Mouse (Mus musculus): ENCODE results near the gene Tmed4. TPM values are rescaled to one million over a fixed set of nuclear protein-coding genes. Genes with fewer than 3 reads are reported as not detected.
"Not testable (repeated sequence)": the region's sequence is repeated elsewhere in the genome, so short reads cannot be mapped to it uniquely, and the experiment has no call there.

Tmed4 gene
- total RNA-seq, 2 experiments from 2014 or later = 76.6 to 89.2 TPM

- DNase-seq (ENCODE audit: low spot score) = no peak
- intact Hi-C loops (cut with DNase I) = no loop called here
Measured at GRCm38 (mm10) chr11:6276466-6276865, 1.8 kb upstream of the Tmed4 start.

GRCm38 (mm10) chr11:6275094-6275484 lies 419 bp upstream of the Tmed4 start:
- intact Hi-C loops (cut with DNase I) = no loop called here
- DNase-seq (ENCODE audit: low spot score) = no peak

- intact Hi-C loops (cut with DNase I) = no loop called here
Measured at GRCm38 (mm10) chr11:6273607-6274006, 1.1 kb downstream of the Tmed4 start.

GRCm38 (mm10) chr11:6267320-6268254 lies 7.1 kb downstream of the Tmed4 start, which contains the start of gene Ddx56:
TSS of gene Ddx56 (minus strand) at chr11:6267772.
- intact Hi-C loops (cut with DNase I) = loop anchor here (2.0 kb wide), 1 partner anchor 67 kb away; the partner anchor contains the start of genes A730071L15Rik and Nudcd3
- peak; percentile 84 for DNase-seq (ENCODE audit: low spot score)

More at GRCm38 (mm10) chr11:6273607-6274006, 1.1 kb downstream of the Tmed4 start:
- DNase-seq (ENCODE audit: low spot score) = no peak

- intact Hi-C loops (cut with DNase I) = loop anchor here (2.0 kb wide), 1 partner anchor 66 kb away; the partner anchor contains the start of genes A730071L15Rik and Nudcd3
- DNase-seq (ENCODE audit: low spot score) = no peak
Measured at GRCm38 (mm10) chr11:6266621-6267020, 8.0 kb downstream of the Tmed4 start.

- no peak for DNase-seq (ENCODE audit: low spot score)
- intact Hi-C loops (cut with DNase I) = loop anchor here (1.0 kb wide), 1 partner anchor 265 kb away; no protein-coding TSS in a partner anchor
Measured at GRCm38 (mm10) chr11:6261434-6262082, 13.1 kb downstream of the Tmed4 start.

GRCm38 (mm10) chr11:6259413-6259812 lies 15.3 kb downstream of the Tmed4 start:
- DNase-seq (ENCODE audit: low spot score) = no peak
- intact Hi-C loops (cut with DNase I) = no loop called here

- intact Hi-C loops (cut with DNase I) = no loop called here
- no peak for DNase-seq (ENCODE audit: low spot score)
Measured at GRCm38 (mm10) chr11:6256490-6257072, 18.1 kb downstream of the Tmed4 start.

GRCm38 (mm10) chr11:6254602-6255001 lies 20.1 kb downstream of the Tmed4 start:
- intact Hi-C loops (cut with DNase I); DNase-seq (ENCODE audit: low spot score): not testable (repeated sequence)

GRCm38 (mm10) chr11:6252824-6253223 lies 21.8 kb downstream of the Tmed4 start:
- intact Hi-C loops (cut with DNase I) = no loop called here

GRCm38 (mm10) chr11:6252248-6252647 lies 22.4 kb downstream of the Tmed4 start:
- DNase-seq (ENCODE audit: low spot score) = no peak
- intact Hi-C loops (cut with DNase I) = no loop called here

More at GRCm38 (mm10) chr11:6252824-6253223, 21.8 kb downstream of the Tmed4 start:
- DNase-seq (ENCODE audit: low spot score) = no peak

GRCm38 (mm10) chr11:6244707-6245106 lies 30.0 kb downstream of the Tmed4 start:
- DNase-seq (ENCODE audit: low spot score) = no peak
- intact Hi-C loops (cut with DNase I) = no loop called here

GRCm38 (mm10) chr11:6233025-6233424 lies 41.6 kb downstream of the Tmed4 start:
- intact Hi-C loops (cut with DNase I) = no loop called here
- DNase-seq (ENCODE audit: low spot score) = no peak

- no peak for DNase-seq (ENCODE audit: low spot score)
- intact Hi-C loops (cut with DNase I) = no loop called here
Measured at GRCm38 (mm10) chr11:6230012-6230411, 44.7 kb downstream of the Tmed4 start, which contains the start of gene Npc1l1. TSS of gene Npc1l1 (minus strand) at chr11:6230143.

GRCm38 (mm10) chr11:6224541-6225229 lies 50.0 kb downstream of the Tmed4 start:
- intact Hi-C loops (cut with DNase I) = no loop called here
- DNase-seq (ENCODE audit: low spot score) = no peak

- intact Hi-C loops (cut with DNase I) = no loop called here
- DNase-seq (ENCODE audit: low spot score) = no peak
Measured at GRCm38 (mm10) chr11:6222187-6222586, 52.5 kb downstream of the Tmed4 start.
